Mouse (Mus musculus): ENCODE data around the gene Ctsz.

Ctsz gene

DNA sequence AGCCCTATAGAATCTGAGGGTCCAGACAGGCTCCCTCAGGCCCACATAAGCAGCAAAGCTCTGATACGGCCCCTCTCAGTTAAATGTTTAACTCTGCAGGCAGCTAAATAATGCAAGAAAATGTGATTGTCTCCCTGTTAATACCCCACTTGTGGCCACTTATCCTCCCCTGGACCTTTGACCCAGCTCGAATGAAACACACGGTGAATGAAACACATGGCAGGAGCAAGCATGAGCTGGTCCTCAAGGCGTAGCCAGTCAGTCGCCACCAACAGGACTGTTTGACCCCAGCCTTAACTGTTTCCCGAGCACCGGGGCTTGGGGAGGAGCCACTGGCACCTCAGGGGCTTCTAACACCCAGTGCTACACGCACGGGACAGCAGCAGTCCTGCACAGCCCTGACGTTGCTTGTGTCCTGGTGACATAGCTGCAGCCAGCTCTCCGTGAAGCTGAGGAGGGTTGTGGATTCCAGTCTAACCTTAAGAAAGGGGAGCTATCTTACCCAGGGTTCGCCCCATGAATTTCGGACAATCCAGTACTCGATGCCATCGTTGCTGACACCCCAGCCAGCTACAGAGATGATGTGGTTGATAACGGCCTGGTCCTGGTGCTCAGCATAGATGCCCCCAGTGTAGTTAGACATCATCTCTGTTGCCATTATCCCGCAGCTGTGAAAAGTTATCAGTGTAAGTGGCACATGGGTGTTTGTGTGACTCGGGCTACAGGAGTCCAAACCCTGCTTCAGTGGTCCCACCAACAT, 10.6 kb downstream of the Ctsz start:
- no peak for TF ChIP-seq GATA4 (IDR thresholded peaks at IDR 0.05; ENCODE audit: insufficient replicate concordance, low read length)

DNA sequence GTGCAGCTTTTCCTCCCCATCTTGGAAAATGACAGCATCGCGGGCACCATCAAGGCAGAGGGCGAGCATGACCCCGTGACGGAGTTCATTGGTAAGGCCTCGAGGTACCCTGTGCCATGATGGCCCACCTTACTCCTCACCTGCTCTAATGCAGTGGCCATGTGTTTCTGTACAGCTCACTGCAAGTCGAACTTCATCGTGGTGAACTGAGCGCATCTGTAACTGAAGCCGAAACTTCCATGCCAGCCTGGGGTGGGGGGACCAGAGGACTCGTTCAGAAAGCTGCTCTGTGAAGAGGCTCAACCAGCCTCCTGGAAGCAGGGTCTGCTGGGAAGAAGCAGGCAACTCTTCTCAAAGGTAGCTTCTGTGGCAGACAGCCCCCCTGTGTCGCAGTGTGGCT, 12.0 kb downstream of the Ctsz start:
- TF ChIP-seq GATA4 (IDR thresholded peaks at IDR 0.05; ENCODE audit: insufficient replicate concordance, low read length), result no peak

DNA sequence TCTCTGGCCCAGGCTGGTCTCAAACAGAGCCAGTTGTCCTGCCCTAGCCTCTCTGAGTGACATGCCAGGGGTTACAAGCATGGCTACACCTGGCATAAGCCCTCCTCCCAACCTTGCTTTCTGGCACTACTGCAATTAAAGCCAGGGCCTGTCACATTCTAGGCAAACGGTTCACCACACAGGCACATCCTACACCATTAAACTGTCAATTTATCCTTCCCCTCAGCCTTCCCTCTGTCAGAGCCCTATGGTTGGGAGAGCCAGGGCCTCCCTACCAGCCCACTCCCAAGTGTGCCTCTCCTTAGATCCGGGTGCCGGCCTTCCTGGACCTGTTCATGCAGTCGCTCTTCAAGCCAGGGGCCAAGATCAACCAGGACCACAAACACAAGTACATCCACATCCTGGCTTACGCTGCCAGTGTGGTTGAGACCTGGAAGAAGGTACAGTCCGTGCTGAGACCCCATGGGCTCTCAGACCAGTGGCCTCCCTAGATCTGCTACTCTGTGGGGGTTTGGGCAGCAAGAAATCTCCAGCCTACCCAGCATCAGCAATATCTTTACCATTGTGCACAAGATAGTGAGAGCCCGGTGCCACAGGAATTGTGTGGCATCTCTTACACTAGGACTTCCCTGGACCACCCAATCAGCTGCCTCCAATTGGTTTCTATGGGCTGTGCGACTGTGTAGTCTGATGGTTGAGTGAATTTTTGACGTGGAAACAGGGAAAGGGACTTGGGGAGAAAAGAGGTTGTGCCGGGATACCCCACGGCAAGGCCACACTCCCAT, 14.3 kb downstream of the Ctsz start:
- no peak for TF ChIP-seq GATA4 (IDR thresholded peaks at IDR 0.05; ENCODE audit: insufficient replicate concordance, low read length)

DNA sequence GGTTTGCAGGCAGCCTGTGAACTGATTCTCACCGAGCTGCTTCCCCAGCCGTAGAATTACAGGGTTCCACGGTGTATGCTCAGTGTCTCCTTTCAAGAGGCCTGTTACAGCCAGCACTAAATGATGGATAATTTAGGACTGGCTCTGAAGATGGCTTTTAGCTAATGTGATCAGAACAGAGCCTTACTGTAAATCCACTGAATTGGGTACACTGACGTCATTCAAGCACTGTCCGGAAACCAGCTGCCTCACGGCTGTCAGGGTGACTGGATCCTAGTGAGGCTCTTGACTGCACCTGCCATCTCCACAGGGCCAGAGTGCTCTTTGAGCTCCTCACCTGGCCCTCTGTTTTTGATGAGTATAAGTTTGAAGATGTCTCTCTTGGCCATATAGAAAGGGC, 17.7 kb downstream of the Ctsz start:
- TF ChIP-seq GATA4 (IDR thresholded peaks at IDR 0.05; ENCODE audit: insufficient replicate concordance, low read length), result no peak

DNA sequence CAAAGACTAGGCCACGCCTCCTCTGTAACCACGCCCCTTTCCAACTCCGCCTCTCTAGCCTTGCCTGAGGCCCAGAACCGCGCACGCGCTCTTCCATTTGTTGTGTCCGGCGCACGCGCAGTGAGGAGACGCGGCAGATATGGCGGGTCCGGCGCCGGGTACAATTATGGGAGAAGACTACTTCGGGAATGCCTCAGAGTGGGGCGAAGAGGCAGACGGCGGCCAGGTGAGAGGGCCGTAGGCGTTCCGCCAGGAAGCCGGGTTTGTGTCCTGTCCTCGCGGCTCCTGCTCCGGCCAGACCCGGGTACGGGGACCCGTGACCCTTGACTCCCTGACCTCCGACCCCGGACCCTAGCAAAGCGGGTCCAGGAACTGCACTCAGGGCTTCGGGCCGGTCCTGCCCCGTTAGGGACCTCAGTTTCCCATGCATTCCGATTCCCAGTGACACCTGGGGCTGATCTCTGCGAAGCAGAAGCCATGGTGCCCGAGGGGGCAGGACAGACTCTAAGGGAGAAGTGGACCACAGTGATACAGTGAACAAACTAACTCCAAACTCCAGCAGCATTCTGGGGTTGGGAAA, 23.0 kb downstream of the Ctsz start, which contains the start of gene Nelfcd:
Gene Nelfcd (plus strand): TSS at position 74 of the 580 bp plus-strand sequence.
- peak; percentile 40; the same call in 1 of the 2 replicates for TF ChIP-seq GATA4 (IDR thresholded peaks at IDR 0.05; ENCODE audit: insufficient replicate concordance, low read length)

DNA sequence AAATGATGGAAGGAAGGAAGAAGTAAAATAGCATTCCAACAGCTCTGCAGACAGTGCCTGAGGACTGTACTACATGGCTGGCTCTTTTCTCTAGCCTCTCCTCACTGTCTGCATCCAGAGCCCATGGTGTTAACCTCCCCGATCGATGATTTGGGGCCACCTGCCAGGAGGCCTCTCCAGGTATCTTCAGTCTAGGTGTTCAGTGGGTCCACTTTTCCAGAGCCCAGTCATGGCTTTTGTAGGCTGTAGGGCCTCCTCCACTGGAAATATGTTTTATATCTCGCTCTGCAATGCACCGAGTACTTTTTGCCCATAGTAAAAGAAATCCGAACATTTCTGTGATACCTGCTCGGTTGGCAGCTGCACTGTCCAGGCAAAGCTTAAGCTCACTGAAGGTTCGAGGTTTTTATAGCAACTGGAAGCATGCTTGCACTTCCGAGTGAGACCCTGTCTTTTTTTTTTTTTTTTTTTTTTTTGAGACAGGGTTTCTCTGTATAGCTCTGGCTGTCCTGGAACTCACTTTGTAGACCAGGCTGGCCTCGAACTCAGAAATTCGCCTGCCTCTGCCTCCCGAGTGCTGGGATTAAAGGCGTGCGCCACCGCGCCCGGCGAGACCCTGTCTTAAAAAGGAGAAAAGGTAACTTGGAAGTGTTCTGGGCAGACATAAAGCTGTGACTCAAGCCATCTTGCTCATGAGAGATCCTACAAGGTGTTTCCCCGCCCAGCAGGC, 23.7 kb downstream of the Ctsz start:
- TF ChIP-seq GATA4 (IDR thresholded peaks at IDR 0.05; ENCODE audit: insufficient replicate concordance, low read length), result no peak

DNA sequence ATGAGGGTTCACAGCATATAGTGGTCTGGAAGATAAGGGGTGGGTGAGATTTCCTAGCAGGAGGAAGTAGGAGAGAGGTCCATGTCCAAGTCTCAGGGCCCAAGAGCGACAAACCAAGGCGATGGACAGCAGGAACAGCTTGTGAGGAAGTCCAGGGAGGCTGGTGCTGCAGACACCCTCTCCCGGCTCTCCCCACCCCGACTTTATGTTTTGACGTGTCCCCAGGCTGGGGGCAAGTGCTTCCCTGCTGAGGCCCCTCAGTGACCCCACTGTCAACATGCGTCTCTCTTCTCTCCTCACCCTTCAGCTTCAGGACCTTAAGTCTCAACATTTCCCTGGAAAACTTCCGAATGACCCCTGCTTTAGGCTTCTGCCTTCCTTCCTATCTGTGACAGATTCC, 25.7 kb downstream of the Ctsz start:
- TF ChIP-seq GATA4 (IDR thresholded peaks at IDR 0.05; ENCODE audit: insufficient replicate concordance, low read length), result no peak

DNA sequence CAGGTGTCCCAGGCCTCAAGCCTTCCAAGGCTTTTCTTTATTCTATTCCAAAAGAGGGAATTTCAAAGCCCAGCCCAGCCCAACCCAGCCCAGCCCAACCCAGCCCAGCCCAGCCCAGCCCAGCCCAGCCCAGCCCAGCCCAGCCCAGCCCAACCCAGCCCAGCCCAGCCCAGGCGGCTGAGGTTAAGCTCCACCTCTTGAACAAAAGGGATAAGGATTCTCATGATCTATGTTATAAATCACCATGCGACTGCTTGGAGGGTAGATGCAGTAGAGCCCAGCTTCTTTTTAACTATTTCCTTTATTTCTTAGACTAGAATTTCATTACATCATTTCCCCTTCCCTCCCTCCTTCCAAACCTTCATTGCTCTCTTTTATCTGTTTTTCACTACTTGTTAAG, 28.6 kb downstream of the Ctsz start:
- no peak for TF ChIP-seq GATA4 (IDR thresholded peaks at IDR 0.05; ENCODE audit: insufficient replicate concordance, low read length)

DNA sequence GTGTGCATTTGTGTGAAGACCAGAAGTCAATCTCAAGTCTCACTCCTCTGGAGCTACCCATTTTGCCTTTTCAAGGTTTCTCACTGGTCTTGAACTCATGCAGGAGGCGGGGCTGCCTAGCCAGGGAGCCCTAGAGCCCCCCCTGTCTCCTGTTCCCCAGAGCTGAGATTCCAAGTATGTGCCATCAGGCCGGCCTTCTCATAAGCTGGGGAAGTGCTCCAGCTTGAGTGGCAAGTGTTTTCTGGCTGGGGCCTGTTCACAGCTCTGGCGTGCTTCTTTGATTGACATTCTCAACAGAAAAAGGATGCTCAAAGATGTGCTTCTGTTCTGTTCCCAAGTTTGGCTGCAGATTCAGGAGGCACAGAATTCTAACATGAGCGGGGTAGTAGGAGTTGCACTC, 38.4 kb downstream of the Ctsz start:
- no peak for TF ChIP-seq GATA4 (IDR thresholded peaks at IDR 0.05; ENCODE audit: insufficient replicate concordance, low read length)

DNA sequence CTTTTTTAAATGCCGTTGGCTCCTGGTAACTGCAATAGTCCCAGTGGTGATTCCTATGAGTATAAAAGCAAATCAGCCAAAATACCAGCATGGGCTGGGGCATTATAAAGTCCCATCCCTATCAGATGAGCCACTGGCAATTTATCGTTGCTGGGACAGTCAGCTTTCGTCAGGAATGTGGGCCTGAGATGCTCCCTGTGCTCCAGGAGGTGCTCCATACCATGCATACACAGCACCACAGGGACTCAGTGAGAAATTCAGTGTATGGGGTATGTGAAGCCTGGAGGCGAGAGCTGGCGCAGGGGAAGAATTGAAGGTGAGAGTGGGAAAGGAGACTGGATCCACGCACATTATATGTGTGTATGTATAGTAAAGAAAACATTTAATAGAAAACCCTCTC, 41.0 kb downstream of the Ctsz start:
- no peak for TF ChIP-seq GATA4 (IDR thresholded peaks at IDR 0.05; ENCODE audit: insufficient replicate concordance, low read length)

DNA sequence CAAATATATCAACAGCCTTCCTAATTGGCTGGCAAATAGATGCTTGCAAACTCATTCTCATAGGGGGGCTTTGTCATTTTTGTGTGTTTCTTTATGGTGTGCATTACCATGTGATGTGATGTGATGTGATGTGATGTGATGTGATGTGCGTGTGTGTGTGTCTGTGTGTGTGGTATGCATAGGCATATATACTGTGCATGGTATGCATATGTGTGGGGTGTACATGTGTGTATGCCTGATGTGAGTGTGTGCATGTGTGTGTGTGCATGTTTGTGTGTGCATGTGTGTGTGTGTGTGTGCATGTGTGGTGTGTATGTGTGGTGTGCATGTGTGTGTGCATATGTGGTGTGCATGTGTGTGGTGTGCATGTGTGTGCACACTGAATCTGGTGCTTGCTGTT, 41.8 kb downstream of the Ctsz start:
- no peak for TF ChIP-seq GATA4 (IDR thresholded peaks at IDR 0.05; ENCODE audit: insufficient replicate concordance, low read length)

DNA sequence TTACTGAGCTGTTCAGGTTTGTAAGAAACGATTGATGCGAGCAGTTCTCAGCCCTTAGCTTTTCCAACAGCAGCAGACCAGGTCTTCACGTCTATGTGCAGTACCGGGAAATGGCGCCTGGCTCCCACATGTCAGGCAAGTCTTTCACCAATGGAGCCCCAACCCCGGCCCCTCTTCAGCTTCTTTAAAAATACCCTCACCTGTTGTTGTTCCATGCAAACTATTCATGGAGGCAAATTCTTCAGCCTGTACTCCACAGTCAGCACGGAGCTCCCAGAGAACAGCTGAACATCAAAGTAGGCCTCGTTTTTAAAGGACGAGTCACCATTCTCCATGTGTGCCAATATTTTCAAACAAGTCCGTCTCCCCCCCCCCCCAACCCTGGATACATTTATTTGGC, 42.2 kb downstream of the Ctsz start:
- TF ChIP-seq GATA4 (IDR thresholded peaks at IDR 0.05; ENCODE audit: insufficient replicate concordance, low read length), result no peak

DNA sequence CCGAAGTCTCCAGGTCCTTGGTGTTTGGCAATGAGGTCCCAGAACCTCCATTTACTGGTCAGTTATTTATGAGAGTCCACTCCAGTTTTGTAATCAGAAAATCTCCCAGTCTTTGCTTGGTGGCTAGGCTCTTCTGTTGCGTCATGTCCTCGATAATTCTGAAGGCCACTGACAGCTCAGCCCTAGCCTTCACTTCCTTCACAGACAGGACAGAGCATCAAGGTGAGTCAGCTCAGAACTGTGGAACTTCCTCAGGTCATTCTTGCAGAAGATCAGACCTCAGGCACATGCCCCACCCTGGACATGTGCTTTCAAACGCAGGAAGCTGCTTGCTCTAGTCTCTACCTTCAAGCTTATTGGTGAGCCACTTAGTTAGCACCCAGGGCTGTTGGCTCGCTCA, 45.5 kb downstream of the Ctsz start:
- TF ChIP-seq GATA4 (IDR thresholded peaks at IDR 0.05; ENCODE audit: insufficient replicate concordance, low read length), result no peak

DNA sequence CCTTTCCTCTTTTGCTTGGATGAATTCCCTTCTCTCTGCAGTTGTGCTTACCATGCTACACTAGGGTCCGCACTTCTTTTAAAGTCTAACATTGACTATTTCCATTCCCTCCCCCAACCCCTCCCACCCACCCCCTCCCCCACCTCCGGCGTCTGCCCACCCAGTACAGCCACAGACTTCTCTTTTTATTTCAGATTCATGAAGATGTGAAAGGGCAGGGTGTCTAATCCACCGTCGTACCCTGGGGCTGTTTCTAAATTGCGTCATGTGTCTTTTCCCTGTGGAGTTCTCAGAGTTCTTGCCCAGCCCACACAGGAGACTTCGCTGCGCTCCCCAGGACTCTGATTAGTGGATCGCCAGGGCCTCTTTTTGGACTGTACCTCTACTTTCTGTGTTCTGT, 46.3 kb downstream of the Ctsz start:
- no peak for TF ChIP-seq GATA4 (IDR thresholded peaks at IDR 0.05; ENCODE audit: insufficient replicate concordance, low read length)

DNA sequence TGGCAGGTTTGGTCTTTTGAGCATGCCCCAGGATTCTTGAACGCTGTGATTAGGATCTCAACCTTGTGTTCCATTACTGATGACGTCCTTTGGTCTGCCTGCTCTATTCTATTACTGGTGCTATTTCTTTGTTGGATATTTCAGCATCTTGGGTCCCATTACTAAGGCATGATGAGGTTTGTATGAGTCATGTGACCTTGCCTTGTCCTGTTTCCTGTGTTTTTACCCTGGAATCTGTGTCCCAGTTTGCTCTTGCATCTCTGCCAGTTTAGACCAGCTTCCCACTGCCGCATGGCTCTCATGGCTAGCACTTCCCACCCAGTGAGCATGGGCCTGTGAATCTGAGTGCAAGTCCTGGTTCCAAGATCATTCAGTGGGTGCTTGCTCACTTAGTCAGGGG, 46.9 kb downstream of the Ctsz start:
- TF ChIP-seq GATA4 (IDR thresholded peaks at IDR 0.05; ENCODE audit: insufficient replicate concordance, low read length), result no peak
